Mouse (Mus musculus) Patski (cell line): ENCODE measurements around the gene Usp3. TPM values are rescaled to one million over a fixed set of nuclear protein-coding genes. Genes with fewer than 3 reads are reported as not detected.
A peak's percentile ranks its signal among the peaks of the same experiment; 100 is the strongest.

Experiments
- ATAC-seq: fragments of 100-300 bp; one replicate; pipeline ENCODE4 v1.8.0; 2021
- CTCF ChIA-PET: fragments of 350-600 bp; sonication (Branson Sonifier 250); formaldehyde crosslinking; loops from one replicate; lab custom pipeline; 2022; ENCODE audit warnings: inconsistent platforms; lab: Charles Lee
- POLR2A ChIA-PET: fragments of 350-600 bp; sonication (Branson Sonifier 250); formaldehyde crosslinking; loops from one replicate; lab custom pipeline; 2022; ENCODE audit warnings: antibody characterized with exemption, inconsistent platforms; lab: Charles Lee
- DNase-seq: peaks from one replicate; pipeline ENCODE4 v3.0.0-alpha.2; 2011; ENCODE audit warnings: low read depth, low spot score
- H3K27me3 ChIP-seq: fragments of 371-371 bp; one replicate; pipeline ENCODE4 v1.5.1; 2021
- CTCF ChIP-seq: fragments of 100-300 bp; IDR thresholded peaks from one replicate; pipeline ENCODE4 v1.5.1; 2021
- in situ Hi-C: fragments of 300-500 bp; cut with MboI; formaldehyde crosslinking; loops from 3 replicates; pipeline ENCODE4 v1.11.1; 2018; ENCODE audit warnings: low pct_unique_long_range_greater_than_20kb, mixed read lengths
- polyA plus RNA-seq: library from polyadenylated mRNA; unstranded; gene quantifications from one replicate; pipeline ENCODE4 v1.2.3, GENCODE M21; 2021

The Usp3 gene
- polyA plus RNA-seq, 1 experiment from 2014 or later: 57.5 TPM

- no peaks in the 10 kb centered on the region for H3K27me3 ChIP-seq
- TF ChIP-seq CTCF: no peak
- CTCF ChIA-PET: no interaction called here
- in situ Hi-C loops: no loop called here
- POLR2A ChIA-PET: no interaction called here
- DNase-seq: no peak
- ATAC-seq: no peak
Observed at GRCm38 (mm10) chr9:66594061-66594460, 1.1 kb upstream of the Usp3 start.

GRCm38 (mm10) chr9:66593613-66593969 lies 649 bp upstream of the Usp3 start:
- DNase-seq: no peak
- in situ Hi-C loops: no loop called here
- ATAC-seq: no peak
- no peaks in the 10 kb centered on the region for H3K27me3 ChIP-seq
- no peak for TF ChIP-seq CTCF
- CTCF ChIA-PET: no interaction called here
- POLR2A ChIA-PET: interaction anchor here (1.0 kb wide), 1 partner anchor 33 kb away, joined by 5 read pairs; no protein-coding TSS in a partner anchor

- DNase-seq (no peak), ATAC-seq (peak; percentile 10)
- CTCF ChIA-PET: interaction anchor here (1.0 to 1.3 kb wide), 2 partner anchors 8 to 20 kb away, joined by 3 read pairs; no protein-coding TSS in a partner anchor
- in situ Hi-C loops: no loop called here
- H3K27me3 ChIP-seq: no peaks in the 10 kb centered on the region
- no peak for TF ChIP-seq CTCF
- POLR2A ChIA-PET: interaction anchor here (0.7 to 1.1 kb wide), 4 partner anchors 17 to 39 kb away, joined by 3 to 4 read pairs (median 4); no protein-coding TSS in a partner anchor
Observed at GRCm38 (mm10) chr9:66591851-66592645, 894 bp downstream of the Usp3 start.

- no peak for TF ChIP-seq CTCF
- in situ Hi-C loops: no loop called here
- no peaks in the 10 kb centered on the region for H3K27me3 ChIP-seq
- CTCF ChIA-PET: no interaction called here
- DNase-seq: no peak
- no peak for ATAC-seq
- POLR2A ChIA-PET: no interaction called here
Observed at GRCm38 (mm10) chr9:66590051-66590450, 2.9 kb downstream of the Usp3 start.

- in situ Hi-C loops: no loop called here
- POLR2A ChIA-PET: no interaction called here
- ATAC-seq (no peak), DNase-seq (no peak)
- no peaks in the 10 kb centered on the region for H3K27me3 ChIP-seq
- CTCF ChIA-PET: no interaction called here
- no peak for TF ChIP-seq CTCF
Observed at GRCm38 (mm10) chr9:66587016-66587415, 5.9 kb downstream of the Usp3 start.

GRCm38 (mm10) chr9:66586533-66586932 lies 6.4 kb downstream of the Usp3 start:
- ChIA-PET POLR2A (no interaction called here), CTCF (interaction anchor here (1.5 kb wide), 1 partner anchor 39 kb away, joined by 4 read pairs; no protein-coding TSS in a partner anchor)
- DNase-seq (no peak), ATAC-seq (no peak)
- H3K27me3 ChIP-seq: no peaks in the 10 kb centered on the region
- TF ChIP-seq CTCF: no peak
- in situ Hi-C loops: no loop called here

GRCm38 (mm10) chr9:66585191-66585590 lies 7.8 kb downstream of the Usp3 start:
- ChIA-PET POLR2A (interaction anchor here (0.5 kb wide), 1 partner anchor 38 kb away, joined by 6 read pairs; no protein-coding TSS in a partner anchor), CTCF (interaction anchor here (1.5 to 1.8 kb wide), 2 partner anchors 11 to 38 kb away, joined by 4 to 6 read pairs; no protein-coding TSS in a partner anchor)
- ATAC-seq (no peak), DNase-seq (no peak)
- no peak for TF ChIP-seq CTCF
- in situ Hi-C loops: no loop called here
- no peaks in the 10 kb centered on the region for H3K27me3 ChIP-seq

GRCm38 (mm10) chr9:66584176-66584575 lies 8.8 kb downstream of the Usp3 start:
- POLR2A ChIA-PET: no interaction called here
- no peaks in the 10 kb centered on the region for H3K27me3 ChIP-seq
- ATAC-seq: no peak
- no peak for DNase-seq
- TF ChIP-seq CTCF: no peak
- CTCF ChIA-PET: interaction anchor here (1.4 to 1.8 kb wide), 2 partner anchors 10 to 70 kb away, joined by 3 to 6 read pairs; partner anchors contain the start of gene Fbxl22
- in situ Hi-C loops: no loop called here

- DNase-seq (no peak), ATAC-seq (no peak)
- POLR2A ChIA-PET: no interaction called here
- CTCF ChIA-PET: no interaction called here
- peak; percentile 59 for TF ChIP-seq CTCF
- no peaks in the 10 kb centered on the region for H3K27me3 ChIP-seq
- in situ Hi-C loops: no loop called here
Observed at GRCm38 (mm10) chr9:66583244-66583643, 9.7 kb downstream of the Usp3 start.

- in situ Hi-C loops: no loop called here
- ATAC-seq (no peak), DNase-seq (no peak)
- POLR2A ChIA-PET: no interaction called here
- TF ChIP-seq CTCF: no peak
- H3K27me3 ChIP-seq: no peaks in the 10 kb centered on the region
- CTCF ChIA-PET: no interaction called here
Observed at GRCm38 (mm10) chr9:66581694-66582093, 11.2 kb downstream of the Usp3 start.

GRCm38 (mm10) chr9:66580722-66581121 lies 12.2 kb downstream of the Usp3 start:
- CTCF ChIA-PET: no interaction called here
- H3K27me3 ChIP-seq: no peaks in the 10 kb centered on the region
- DNase-seq (no peak), ATAC-seq (no peak)
- no peak for TF ChIP-seq CTCF
- in situ Hi-C loops: no loop called here
- POLR2A ChIA-PET: no interaction called here
